Mouse (Mus musculus) right cerebral cortex, postnatal 4 days (tissue): Measurements from ENCODE around the gene Wipf2.

Experiments used
- DNase-seq: peaks from one replicate; pipeline ENCODE4 v3.0.0-alpha.2; 2022

The Wipf2 gene

GRCm38 (mm10) chr11:98947969-98948569, 84.6 kb downstream of the Wipf2 start:
- no peak for DNase-seq

- DNase-seq = no peak
These were observed 86.0 kb downstream of the Wipf2 start for GRCm38 (mm10) chr11:98949242-98949957.

GRCm38 (mm10) chr11:98949958-98950460, 86.6 kb downstream of the Wipf2 start:
- DNase-seq = no peak

GRCm38 (mm10) chr11:98950484-98950883, 87.0 kb downstream of the Wipf2 start:
- no peak for DNase-seq

- no peak for DNase-seq
These were observed 87.8 kb downstream of the Wipf2 start for GRCm38 (mm10) chr11:98951026-98951906.

- DNase-seq = no peak
These were observed 88.7 kb downstream of the Wipf2 start for GRCm38 (mm10) chr11:98952111-98952510.

GRCm38 (mm10) chr11:98952736-98953135, 89.3 kb downstream of the Wipf2 start:
- DNase-seq = no peak

GRCm38 (mm10) chr11:98953361-98953760, 89.9 kb downstream of the Wipf2 start:
- no peak for DNase-seq

GRCm38 (mm10) chr11:98953835-98954320, 90.4 kb downstream of the Wipf2 start:
- no peak for DNase-seq

GRCm38 (mm10) chr11:98954373-98954772, 90.9 kb downstream of the Wipf2 start:
- peak; percentile 88 for DNase-seq
